Mouse (Mus musculus) intestine, embryonic 14.5 days (tissue): ENCODE measurements around the gene Lbhd2. TPM values are rescaled to one million over a fixed set of nuclear protein-coding genes. Genes with fewer than 3 reads are reported as not detected.

ENCODE experiments used
- ATAC-seq: fragments of 200-750 bp; cut with Nextera tagmentation; replicated peaks from 2 replicates; pipeline ENCODE4 v1.8.0; 2017; ENCODE audit warnings: low read depth, moderate number of reproducible peaks, moderate TSS enrichment, moderate library complexity; ENCODE audit not compliant: low FRiP score, low TSS enrichment
- DNase-seq: peaks from one replicate; pipeline ENCODE4 v3.0.0-alpha.2; 2018; ENCODE audit warnings: low spot score
- H3K27ac ChIP-seq: fragments of 300-500 bp; sonication (generic); 2 replicates; pipeline ENCODE4 v1.5.1; 2014; ENCODE audit warnings: low read depth, mild to moderate bottlenecking, control low read depth
- H3K27me3 ChIP-seq: fragments of 300-500 bp; sonication (generic); replicated peaks from 2 replicates; pipeline ENCODE4 v1.6.1; 2014; ENCODE audit warnings: low read length, control low read depth; ENCODE audit not compliant: control insufficient read depth, insufficient read depth
- H3K36me3 ChIP-seq: fragments of 300-500 bp; sonication (generic); 2 replicates; pipeline ENCODE4 v1.6.1; 2014; ENCODE audit warnings: low read length, control low read depth; ENCODE audit not compliant: control insufficient read depth, insufficient read depth
- H3K4me1 ChIP-seq: fragments of 300-500 bp; sonication (generic); replicated peaks from 2 replicates; pipeline ENCODE4 v1.6.1; 2014; ENCODE audit warnings: low read length, control low read depth, mixed read lengths; ENCODE audit not compliant: control insufficient read depth, insufficient read depth
- H3K4me2 ChIP-seq: fragments of 300-500 bp; sonication (generic); 2 replicates; pipeline ENCODE4 v1.6.1; 2014; ENCODE audit warnings: low read length
- H3K4me3 ChIP-seq: fragments of 300-500 bp; sonication (generic); 2 replicates; pipeline ENCODE4 v1.5.1; 2014; ENCODE audit warnings: low read depth, low read length, control low read depth, mixed read lengths
- H3K9ac ChIP-seq: fragments of 300-500 bp; sonication (generic); 2 replicates; pipeline ENCODE4 v1.6.1; 2014; ENCODE audit warnings: mild to moderate bottlenecking, low read length
- H3K9me3 ChIP-seq: fragments of 300-500 bp; sonication (generic); 2 replicates; pipeline ENCODE4 v1.6.1; 2016; ENCODE audit warnings: low read length, control low read depth; ENCODE audit not compliant: control insufficient read depth
- WGBS: fragments of 180-500 bp; shearing (Covaris S2); extraction: QIAGEN DNeasy Blood & Tissue Kit; methylation state at CpG from one replicate; pipeline ENCODE4 v1.1.7; 2014; 5-methylcytosine and 5-hydroxymethylcytosine counted together
- polyA plus RNA-seq: library from polyadenylated mRNA; unstranded; fragments of >200 nt; fragmentation: Nextera tagmentation; extraction: Ambion mirVana; gene quantifications from 2 replicates; pipeline ENCODE4 v1.2.1, GENCODE M21; 2014

The Lbhd2 gene
- polyA plus RNA-seq, result 1.3 and 2.9 TPM in 2 replicates

GRCm38 (mm10) chr12:111406622-111407021, at the start of gene Lbhd2:
Lbhd2 (plus strand) TSS chr12:111406809.
- Histone ChIP-seq H3K9ac (no peak within 1 kb of the TSS), H3K4me2 (peak within 1 kb of the TSS; percentile 42), H3K36me3 (no peaks in the 10 kb centered on the region), H3K4me1 (peaks cover 9% of the 10 kb centered on the region; the same call in 1 of the 2 replicates), H3K27me3 (peaks cover 28% of the 10 kb centered on the region), H3K9me3 (no peaks in the 10 kb centered on the region), H3K27ac (no peak within 1 kb of the TSS), H3K4me3 (peak within 1 kb of the TSS; percentile 17; the same call in 1 of the 2 replicates)
- no peak for DNase-seq
- ATAC-seq, result no peak
- 2% methylated on average over 24 of the region's 24 CpGs for WGBS

DNA sequence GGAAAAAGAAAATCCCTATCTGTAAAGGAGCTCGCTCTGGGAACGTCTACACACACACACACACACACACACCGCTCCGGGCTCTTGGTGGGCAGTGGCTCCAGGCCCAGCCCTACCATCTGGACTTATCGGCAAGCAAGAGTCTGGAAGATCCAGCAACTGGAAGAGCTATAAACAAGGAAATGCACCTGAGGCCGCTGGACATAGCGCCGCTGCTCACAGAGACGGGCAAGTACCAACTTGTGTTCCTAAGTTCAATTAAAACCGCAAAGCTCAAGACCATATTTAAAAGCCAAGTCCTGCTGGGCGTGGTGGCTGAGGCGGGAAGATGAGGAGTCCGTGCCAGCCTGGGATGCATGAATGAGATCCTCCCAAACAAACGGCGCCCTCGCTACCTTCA, 45.9 kb upstream of the Lbhd2 start:
- Histone ChIP-seq H3K27me3 (no peaks in the 10 kb centered on the region), H3K4me1 (peaks cover 49% of the 10 kb centered on the region), H3K27ac (no peak overlapping the region), H3K9ac (no peak overlapping the region), H3K9me3 (no peaks in the 10 kb centered on the region), H3K36me3 (no peaks in the 10 kb centered on the region), H3K4me2 (no peak overlapping the region), H3K4me3 (no peak overlapping the region)
- WGBS, result 81% methylated on average over 16 of the region's 16 CpGs
- ATAC-seq (no peak), DNase-seq (no peak)

DNA sequence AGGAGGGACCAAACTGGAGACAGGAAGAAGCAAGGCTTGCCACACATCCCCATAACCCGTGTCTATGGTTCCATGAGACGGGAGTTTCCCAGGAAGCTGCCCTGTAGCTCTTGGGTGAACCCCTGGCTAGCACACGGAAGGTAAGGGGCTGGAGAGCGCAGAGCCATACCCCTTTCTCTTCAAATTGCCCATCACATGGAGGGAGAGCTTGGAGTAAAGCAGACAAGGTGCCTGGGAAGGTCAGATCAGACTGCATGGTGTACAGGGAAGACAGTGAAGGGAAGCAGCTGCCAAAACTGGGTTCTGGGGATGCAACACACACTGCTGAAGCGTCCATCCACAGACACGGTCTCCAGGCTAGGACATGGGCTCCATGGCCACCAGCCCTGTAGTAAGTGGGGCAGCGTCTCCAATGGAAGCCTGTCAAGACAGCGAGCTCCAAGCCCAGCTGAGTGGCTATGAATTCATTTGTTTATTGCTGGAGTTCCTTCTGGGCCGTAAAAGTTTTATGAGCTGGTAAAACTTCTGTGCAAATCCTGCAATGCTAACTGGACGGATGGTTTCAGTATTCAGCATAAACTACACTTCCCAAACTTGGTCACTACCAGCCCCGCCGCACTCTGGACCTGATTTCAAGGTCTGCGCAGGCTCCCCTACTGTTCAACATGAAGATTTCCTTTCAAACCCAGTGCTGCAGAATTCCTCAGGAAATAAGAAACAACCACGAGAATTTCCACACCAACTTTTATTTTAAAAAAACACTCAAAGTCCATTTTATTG, 45.1 kb upstream of the Lbhd2 start:
- Histone ChIP-seq H3K9ac (no peak overlapping the region), H3K27ac (peak overlapping the region; percentile 34; the same call in 1 of the 2 replicates), H3K4me1 (peaks cover 47% of the 10 kb centered on the region), H3K9me3 (no peaks in the 10 kb centered on the region), H3K27me3 (no peaks in the 10 kb centered on the region), H3K36me3 (no peaks in the 10 kb centered on the region), H3K4me3 (no peak overlapping the region), H3K4me2 (peak overlapping the region; percentile 18)
- no peak for ATAC-seq
- no peak for DNase-seq
- 43% methylated on average over 14 of the region's 14 CpGs for WGBS

DNA sequence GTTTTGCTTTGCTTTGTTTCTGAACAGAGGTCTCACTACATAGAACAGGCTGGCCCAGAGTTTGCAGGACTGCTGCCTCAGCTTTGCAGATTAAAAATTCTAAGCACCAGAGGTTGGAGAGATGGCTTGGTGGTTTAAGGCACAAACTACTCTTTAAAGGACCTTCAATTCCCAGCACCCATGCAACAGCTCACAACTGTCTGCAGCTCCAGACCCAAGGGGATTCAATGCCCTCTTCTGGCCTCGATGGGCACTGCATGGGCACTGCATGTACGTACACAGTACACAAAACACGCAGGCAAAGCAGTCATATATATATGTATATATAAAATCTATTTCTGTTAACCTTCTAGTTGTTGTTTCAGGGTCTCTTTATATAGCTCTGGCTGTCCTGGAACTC, 42.4 kb upstream of the Lbhd2 start:
- DNase-seq (no peak), ATAC-seq (no peak)
- peaks cover 67% of the 10 kb centered on the region for H3K4me1 ChIP-seq
- H3K4me3 ChIP-seq, result no peak overlapping the region
- H3K4me2 ChIP-seq, result no peak overlapping the region
- H3K36me3 ChIP-seq, result no peaks in the 10 kb centered on the region
- no peak overlapping the region for H3K27ac ChIP-seq
- H3K27me3 ChIP-seq, result no peaks in the 10 kb centered on the region
- no peaks in the 10 kb centered on the region for H3K9me3 ChIP-seq
- 89% methylated on average over 3 of the region's 3 CpGs for WGBS
- H3K9ac ChIP-seq, result no peak overlapping the region

- no peak overlapping the region for H3K27ac ChIP-seq
- H3K4me1 ChIP-seq, result peaks cover 63% of the 10 kb centered on the region
- H3K4me2 ChIP-seq, result no peak overlapping the region
- no peaks in the 10 kb centered on the region for H3K27me3 ChIP-seq
- H3K9ac ChIP-seq, result no peak overlapping the region
- H3K9me3 ChIP-seq, result no peaks in the 10 kb centered on the region
- H3K36me3 ChIP-seq, result no peaks in the 10 kb centered on the region
- ATAC-seq, result no peak
- WGBS, result 73% methylated on average over 7 of the region's 7 CpGs
- no peak overlapping the region for H3K4me3 ChIP-seq
- DNase-seq, result no peak
These were observed 39.5 kb upstream of the Lbhd2 start for GRCm38 (mm10) chr12:111367065-111367464.

DNA sequence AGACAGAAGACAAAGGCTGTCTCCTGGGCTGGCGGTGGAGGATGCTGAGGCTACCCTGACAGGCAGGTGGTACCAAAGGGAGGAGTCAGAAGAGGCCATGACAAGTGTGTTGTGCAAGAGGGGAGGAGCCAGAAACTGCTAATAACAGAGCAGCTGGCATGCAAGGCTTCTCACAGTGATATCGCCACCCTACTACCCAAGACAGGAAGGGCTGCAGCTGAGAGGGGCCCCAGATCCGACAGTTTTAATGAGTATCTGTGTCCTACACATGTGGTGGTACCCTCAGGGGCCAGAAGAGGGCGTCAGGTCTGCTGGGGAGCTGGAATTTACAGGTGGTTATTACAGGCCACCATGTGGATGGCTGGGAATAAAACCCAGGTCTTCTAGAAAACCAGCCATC, 36.4 kb upstream of the Lbhd2 start:
- 65% methylated on average over 4 of the region's 4 CpGs for WGBS
- no peaks in the 10 kb centered on the region for H3K27me3 ChIP-seq
- ATAC-seq (0 out of 2 replicates have a peak, but pooled peaks have one; percentile 7), DNase-seq (no peak)
- H3K4me2 ChIP-seq, result no peak overlapping the region
- H3K4me1 ChIP-seq, result peaks cover 59% of the 10 kb centered on the region
- H3K27ac ChIP-seq, result no peak overlapping the region
- no peak overlapping the region for H3K4me3 ChIP-seq
- no peak overlapping the region for H3K9ac ChIP-seq
- no peaks in the 10 kb centered on the region for H3K36me3 ChIP-seq
- no peaks in the 10 kb centered on the region for H3K9me3 ChIP-seq

DNA sequence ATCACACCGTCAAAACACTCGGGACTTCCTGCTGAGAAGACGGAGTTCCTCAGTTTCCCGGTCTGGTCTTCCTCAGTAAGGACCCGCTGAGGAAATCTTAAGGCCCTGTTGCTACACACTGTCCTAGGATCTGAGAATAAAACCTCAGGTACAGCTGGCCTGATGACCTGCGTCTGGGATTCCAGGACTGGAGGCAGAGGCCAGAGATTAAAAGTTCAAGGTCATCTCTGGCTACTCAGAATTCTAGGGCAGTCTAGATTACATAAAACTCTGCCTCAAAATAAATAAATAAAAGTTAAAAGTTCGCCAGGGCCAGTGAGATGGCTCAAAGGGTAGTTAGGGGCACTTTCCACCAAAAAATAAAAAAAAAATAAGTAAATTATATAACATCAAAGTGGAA, 34.7 kb upstream of the Lbhd2 start:
- Histone ChIP-seq H3K27ac (no peak overlapping the region), H3K4me3 (no peak overlapping the region), H3K36me3 (no peaks in the 10 kb centered on the region), H3K4me1 (peaks cover 59% of the 10 kb centered on the region), H3K9ac (no peak overlapping the region), H3K9me3 (no peaks in the 10 kb centered on the region), H3K27me3 (no peaks in the 10 kb centered on the region), H3K4me2 (no peak overlapping the region)
- ATAC-seq, result no peak
- WGBS, result 78% methylated on average over 7 of the region's 7 CpGs
- no peak for DNase-seq

- DNase-seq (no peak), ATAC-seq (no peak)
- Histone ChIP-seq H3K9ac (no peak overlapping the region), H3K4me2 (no peak overlapping the region), H3K4me1 (peaks cover 50% of the 10 kb centered on the region), H3K4me3 (no peak overlapping the region), H3K27ac (no peak overlapping the region), H3K9me3 (no peaks in the 10 kb centered on the region), H3K36me3 (no peaks in the 10 kb centered on the region), H3K27me3 (no peaks in the 10 kb centered on the region)
- WGBS, result 58% methylated on average over 6 of the region's 6 CpGs
These were observed 33.2 kb upstream of the Lbhd2 start for GRCm38 (mm10) chr12:111373411-111373810.

DNA sequence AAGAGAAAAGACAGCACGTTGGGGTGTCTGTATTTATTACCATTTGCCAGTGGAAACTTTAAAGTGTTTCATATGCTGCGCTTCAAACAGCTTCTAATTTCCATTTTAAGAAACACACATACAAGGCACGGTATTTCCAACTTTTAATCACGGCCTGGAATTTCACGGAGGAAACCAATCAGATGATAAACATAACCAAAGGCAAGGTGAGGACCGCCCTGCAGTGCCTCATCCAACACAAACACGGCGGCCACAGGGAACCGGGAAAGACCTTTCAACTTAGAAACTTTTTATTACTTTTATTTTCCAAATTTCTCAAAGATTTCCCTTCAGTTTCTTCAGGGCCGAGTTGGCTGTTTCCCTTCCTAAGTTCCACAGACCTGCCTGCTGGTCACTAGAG, 31.9 kb upstream of the Lbhd2 start:
- 41% methylated on average over 10 of the region's 10 CpGs for WGBS
- Histone ChIP-seq H3K36me3 (no peaks in the 10 kb centered on the region), H3K9ac (no peak overlapping the region), H3K4me2 (peak overlapping the region; percentile 71), H3K4me3 (0 out of 2 replicates have a peak overlapping the region, but pooled peaks have one; percentile 99), H3K27me3 (no peaks in the 10 kb centered on the region), H3K27ac (no peak overlapping the region; the same call in 1 of the 2 replicates), H3K4me1 (peaks cover 40% of the 10 kb centered on the region), H3K9me3 (no peaks in the 10 kb centered on the region)
- DNase-seq (no peak), ATAC-seq (no peak)
